Mouse (Mus musculus): ENCODE data around the gene Zscan21. TPM values are rescaled to one million over a fixed set of nuclear protein-coding genes. Genes with fewer than 3 reads are reported as not detected.

Gene Zscan21
- 63.0 and 64.9 TPM in 2 replicates for polyA plus RNA-seq (2014; fragmentation: Nextera tagmentation; extraction: Ambion mirVana)

DNA sequence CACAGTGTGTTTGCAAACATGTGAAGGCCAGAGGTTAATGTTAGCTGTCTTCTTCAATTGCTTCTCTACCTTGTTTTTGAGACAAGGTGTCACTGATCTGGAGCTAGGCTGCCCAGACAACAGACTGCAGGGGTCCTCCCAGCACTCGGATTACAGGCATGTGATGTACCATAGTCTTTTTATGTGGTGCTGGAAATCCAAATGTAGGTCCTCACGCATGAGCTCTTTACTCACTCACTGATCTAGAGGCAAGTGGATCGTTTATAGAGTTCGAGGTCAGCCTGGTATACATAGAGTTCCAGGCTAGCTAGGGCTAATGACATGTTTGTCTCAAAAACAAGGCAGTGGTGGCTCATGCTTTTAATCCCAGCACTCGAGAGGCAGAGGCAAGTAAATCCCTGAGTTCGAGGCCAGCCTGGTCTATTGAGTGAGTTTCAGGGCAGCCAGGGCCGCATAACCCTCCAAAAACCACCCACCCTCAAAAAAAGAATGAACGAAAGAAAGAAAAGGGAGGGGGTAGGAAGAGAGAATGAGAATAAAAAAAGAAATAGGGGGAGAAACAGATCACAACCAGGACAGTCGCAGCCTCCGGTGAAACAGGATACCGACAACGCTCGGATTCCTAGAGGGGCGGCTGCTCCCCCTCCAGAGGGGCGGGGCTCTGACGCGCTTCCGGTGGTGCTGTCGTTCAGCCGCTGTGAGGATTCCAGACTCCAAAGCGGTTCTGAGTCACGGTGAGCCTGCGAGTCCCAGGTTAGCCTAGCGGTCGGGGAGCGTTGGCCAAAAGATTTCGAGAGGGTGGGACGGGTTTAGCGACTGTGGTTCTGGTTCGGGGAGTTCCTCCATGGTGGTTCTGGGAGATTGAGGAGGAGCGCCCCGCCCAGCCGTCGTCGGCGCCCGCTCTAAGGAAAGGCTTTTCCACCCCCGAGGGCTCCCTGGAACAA lies at the start of gene Zscan21:
TSS of gene Zscan21 (plus strand) at position 649 of the 944 bp plus-strand sequence.
- Histone ChIP-seq H3K4me2 (peak within 1 kb of the TSS; percentile 67), H3K36me3 (ENCODE audit: insufficient read depth) (peaks cover 16% of the 10 kb centered on the region), H3K4me1 (ENCODE audit: insufficient read depth) (peaks cover 4% of the 10 kb centered on the region; the same call in 1 of the 2 replicates), H3K27ac (ENCODE audit: low read depth) (peak within 1 kb of the TSS; percentile 96), H3K9me3 (ENCODE audit: low read depth, low read length) (no peaks in the 10 kb centered on the region), H3K27me3 (ENCODE audit: insufficient read depth, low read length) (no peaks in the 10 kb centered on the region), H3K4me3 (ENCODE audit: low read depth, low read length) (peak within 1 kb of the TSS; percentile 75), H3K9ac (peak within 1 kb of the TSS; percentile 79)
- TF ChIP-seq CTCF (IDR thresholded peaks at IDR 0.05; ENCODE audit: low read depth), result no peak
- WGBS, result 6% methylated on average over 38 of the region's 38 CpGs
- DNase-seq, result peak; percentile 97
- peak; percentile 98 for ATAC-seq (ENCODE audit: insufficient read depth)

DNA sequence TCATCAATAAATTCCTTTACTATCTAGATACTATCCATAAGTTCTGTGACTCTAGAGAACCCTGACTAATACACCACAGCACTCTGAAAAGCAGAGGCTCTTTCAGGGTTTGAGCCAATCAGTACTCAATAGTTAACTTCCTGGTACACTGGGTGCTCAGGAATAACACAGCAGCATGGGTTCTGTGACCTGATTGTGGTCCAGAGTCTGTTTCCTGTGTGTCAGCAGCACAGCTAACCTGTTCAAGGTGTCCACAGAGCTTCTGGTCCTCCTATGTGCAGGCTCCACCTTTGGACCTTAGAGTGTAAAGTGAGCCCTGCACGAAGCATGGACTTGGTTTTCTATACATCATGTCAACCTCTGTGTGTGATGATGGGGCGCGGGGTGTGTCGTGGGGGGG lies 42.9 kb upstream of the Zscan21 start:
- no peak for ATAC-seq (ENCODE audit: insufficient read depth)
- H3K27me3 ChIP-seq (ENCODE audit: insufficient read depth, low read length), result no peaks in the 10 kb centered on the region
- H3K27ac ChIP-seq (ENCODE audit: low read depth), result no peak overlapping the region
- TF ChIP-seq CTCF (IDR thresholded peaks at IDR 0.05; ENCODE audit: low read depth), result no peak
- H3K9me3 ChIP-seq (ENCODE audit: low read depth, low read length), result no peaks in the 10 kb centered on the region
- H3K4me1 ChIP-seq (ENCODE audit: insufficient read depth), result no peaks in the 10 kb centered on the region
- 78% methylated on average over 4 of the region's 4 CpGs for WGBS
- no peak overlapping the region for H3K9ac ChIP-seq
- H3K4me3 ChIP-seq (ENCODE audit: low read depth, low read length), result no peak overlapping the region
- no peak overlapping the region for H3K4me2 ChIP-seq
- DNase-seq, result no peak
- no peaks in the 10 kb centered on the region for H3K36me3 ChIP-seq (ENCODE audit: insufficient read depth)

DNA sequence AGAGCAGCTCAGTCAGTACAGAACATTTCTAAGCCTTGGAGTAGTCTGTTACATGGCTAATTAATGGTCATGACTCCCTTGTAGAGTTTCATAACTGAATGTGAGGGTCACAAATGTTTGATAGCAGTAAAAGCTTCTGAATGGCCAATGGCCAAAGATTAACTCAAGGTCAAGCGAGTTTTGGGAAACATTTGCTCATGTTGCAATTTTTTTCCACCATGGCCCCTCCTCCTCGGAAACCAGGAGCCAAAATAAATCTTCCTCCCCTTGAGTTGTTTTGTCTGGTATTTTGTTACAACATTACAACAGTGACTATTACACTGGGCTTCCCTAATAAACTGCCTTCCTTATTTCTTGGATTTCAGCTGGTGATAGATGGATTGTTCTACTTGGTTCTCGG lies 41.0 kb upstream of the Zscan21 start:
- Histone ChIP-seq H3K27me3 (ENCODE audit: insufficient read depth, low read length) (no peaks in the 10 kb centered on the region), H3K27ac (ENCODE audit: low read depth) (no peak overlapping the region), H3K4me2 (no peak overlapping the region), H3K4me1 (ENCODE audit: insufficient read depth) (no peaks in the 10 kb centered on the region), H3K9me3 (ENCODE audit: low read depth, low read length) (no peaks in the 10 kb centered on the region), H3K9ac (no peak overlapping the region), H3K36me3 (ENCODE audit: insufficient read depth) (no peaks in the 10 kb centered on the region), H3K4me3 (ENCODE audit: low read depth, low read length) (no peak overlapping the region)
- WGBS, result 70% methylated on average over 3 of the region's 3 CpGs
- TF ChIP-seq CTCF (IDR thresholded peaks at IDR 0.05; ENCODE audit: low read depth), result no peak
- ATAC-seq (ENCODE audit: insufficient read depth) (no peak), DNase-seq (no peak)

DNA sequence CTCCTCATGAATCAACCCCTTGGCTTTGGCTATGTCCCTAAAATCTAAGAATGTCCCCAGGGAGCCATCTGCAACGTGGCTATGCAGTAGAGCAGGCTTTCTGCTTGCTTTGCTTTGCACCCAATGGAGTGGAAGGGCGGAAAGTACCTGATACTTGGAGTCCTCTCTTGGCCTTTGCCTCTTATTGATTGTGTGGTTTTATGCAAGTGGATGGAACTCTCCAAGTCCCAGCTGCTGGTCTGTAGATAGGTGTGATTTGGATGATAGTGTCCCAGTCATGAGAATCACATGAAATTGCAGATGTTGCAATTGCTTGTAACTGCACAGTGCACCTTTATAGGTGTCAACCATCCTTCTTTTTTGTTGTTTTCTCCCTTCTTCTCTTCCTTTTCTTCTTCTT lies 40.6 kb upstream of the Zscan21 start:
- Histone ChIP-seq H3K4me3 (ENCODE audit: low read depth, low read length) (no peak overlapping the region), H3K36me3 (ENCODE audit: insufficient read depth) (no peaks in the 10 kb centered on the region), H3K9ac (no peak overlapping the region), H3K27me3 (ENCODE audit: insufficient read depth, low read length) (no peaks in the 10 kb centered on the region), H3K4me1 (ENCODE audit: insufficient read depth) (no peaks in the 10 kb centered on the region), H3K27ac (ENCODE audit: low read depth) (no peak overlapping the region), H3K9me3 (ENCODE audit: low read depth, low read length) (no peaks in the 10 kb centered on the region), H3K4me2 (no peak overlapping the region)
- ATAC-seq (ENCODE audit: insufficient read depth) (no peak), DNase-seq (no peak)
- no peak for TF ChIP-seq CTCF (IDR thresholded peaks at IDR 0.05; ENCODE audit: low read depth)
- 60% methylated on average over 2 of the region's 2 CpGs for WGBS

DNA sequence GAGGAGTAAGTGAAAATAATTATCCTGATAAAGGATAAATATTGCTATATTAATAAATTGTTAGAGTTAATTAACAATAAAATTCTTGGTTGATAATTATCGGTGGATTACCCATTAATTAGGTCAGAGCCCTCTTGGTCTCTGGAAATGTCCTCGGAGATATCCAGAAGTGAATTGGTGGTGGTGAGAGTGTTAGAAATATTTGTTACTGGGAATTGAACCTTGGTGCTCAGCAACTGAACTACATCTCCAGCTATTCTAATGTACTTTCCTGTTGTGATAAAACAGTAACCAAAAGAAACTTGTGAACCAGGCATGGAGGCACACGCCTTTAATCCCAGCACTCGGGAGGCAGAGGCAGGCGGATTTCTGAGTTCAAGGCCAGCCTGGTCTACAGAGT lies 36.2 kb upstream of the Zscan21 start:
- whole genome bisulfite sequencing, result 85% methylated on average over 5 of the region's 5 CpGs
- no peak for TF ChIP-seq CTCF (IDR thresholded peaks at IDR 0.05; ENCODE audit: low read depth)
- Histone ChIP-seq H3K9ac (no peak overlapping the region), H3K36me3 (ENCODE audit: insufficient read depth) (no peaks in the 10 kb centered on the region), H3K4me1 (ENCODE audit: insufficient read depth) (no peaks in the 10 kb centered on the region), H3K27me3 (ENCODE audit: insufficient read depth, low read length) (no peaks in the 10 kb centered on the region), H3K9me3 (ENCODE audit: low read depth, low read length) (no peaks in the 10 kb centered on the region), H3K4me3 (ENCODE audit: low read depth, low read length) (no peak overlapping the region), H3K4me2 (no peak overlapping the region), H3K27ac (ENCODE audit: low read depth) (no peak overlapping the region)
- no peak for ATAC-seq (ENCODE audit: insufficient read depth)
- no peak for DNase-seq

DNA sequence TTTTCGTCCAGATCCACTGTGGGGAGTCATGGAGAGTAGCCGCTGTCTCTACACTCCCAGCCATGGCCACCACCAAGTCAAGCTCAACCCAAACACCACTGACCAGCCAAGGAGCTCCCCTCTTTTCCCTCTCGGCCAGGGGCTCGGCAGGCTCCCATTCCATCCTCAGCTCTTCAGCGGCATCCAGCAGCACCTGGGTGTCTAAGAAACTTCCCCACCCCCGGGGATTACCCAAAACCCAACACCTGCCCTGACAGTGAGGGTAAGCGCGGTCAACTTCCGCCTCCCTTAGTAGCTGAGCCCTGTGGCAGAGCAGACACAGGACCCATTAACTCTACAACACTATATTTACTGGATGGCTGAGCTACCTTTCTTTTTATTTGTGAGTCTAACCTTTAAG lies 35.3 kb upstream of the Zscan21 start:
- TF ChIP-seq CTCF (IDR thresholded peaks at IDR 0.05; ENCODE audit: low read depth), result no peak
- no peak overlapping the region for H3K9ac ChIP-seq
- 83% methylated on average over 9 of the region's 9 CpGs for WGBS
- no peak overlapping the region for H3K27ac ChIP-seq (ENCODE audit: low read depth)
- H3K4me3 ChIP-seq (ENCODE audit: low read depth, low read length), result no peak overlapping the region
- no peak overlapping the region for H3K4me2 ChIP-seq
- DNase-seq, result no peak
- no peaks in the 10 kb centered on the region for H3K27me3 ChIP-seq (ENCODE audit: insufficient read depth, low read length)
- H3K36me3 ChIP-seq (ENCODE audit: insufficient read depth), result no peaks in the 10 kb centered on the region
- no peaks in the 10 kb centered on the region for H3K9me3 ChIP-seq (ENCODE audit: low read depth, low read length)
- 0 out of 2 replicates have a peak, but pooled peaks cover 3% of the 10 kb centered on the region for H3K4me1 ChIP-seq (ENCODE audit: insufficient read depth)
- no peak for ATAC-seq (ENCODE audit: insufficient read depth)

DNA sequence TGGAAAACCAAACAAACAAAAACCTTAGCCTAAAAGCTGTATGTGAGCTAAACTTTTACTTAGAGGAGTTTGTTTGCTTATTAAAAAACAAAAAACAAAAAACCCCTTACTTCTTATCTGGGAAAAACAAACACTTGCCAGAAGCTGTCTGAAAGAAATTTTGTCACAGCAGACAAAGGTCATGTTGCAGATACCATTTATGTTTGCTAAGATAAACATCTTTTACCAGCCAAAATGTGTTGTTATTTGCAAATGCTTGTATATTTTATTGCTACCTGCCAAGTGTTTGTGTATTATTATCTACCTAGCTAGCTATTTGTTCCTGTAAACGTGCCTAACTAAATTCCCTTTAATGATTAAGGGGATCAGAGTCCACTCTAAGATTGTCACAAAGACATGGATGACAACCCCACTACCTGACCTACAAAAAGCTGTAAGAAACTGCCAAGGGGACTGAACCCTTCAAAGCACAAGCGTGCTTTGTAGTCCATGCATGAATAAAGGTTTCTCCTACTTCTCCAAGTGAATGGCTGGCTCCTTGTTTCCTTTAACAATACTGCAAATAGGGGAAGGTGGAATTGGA lies 33.3 kb upstream of the Zscan21 start:
- no peak overlapping the region for H3K9ac ChIP-seq
- H3K27me3 ChIP-seq (ENCODE audit: insufficient read depth, low read length), result no peaks in the 10 kb centered on the region
- H3K4me3 ChIP-seq (ENCODE audit: low read depth, low read length), result no peak overlapping the region
- 0 out of 2 replicates have a peak, but pooled peaks cover 3% of the 10 kb centered on the region for H3K4me1 ChIP-seq (ENCODE audit: insufficient read depth)
- WGBS, result 54% methylated on average over 2 of the region's 2 CpGs
- H3K27ac ChIP-seq (ENCODE audit: low read depth), result no peak overlapping the region
- DNase-seq (no peak), ATAC-seq (ENCODE audit: insufficient read depth) (no peak)
- no peak overlapping the region for H3K4me2 ChIP-seq
- H3K9me3 ChIP-seq (ENCODE audit: low read depth, low read length), result no peaks in the 10 kb centered on the region
- peaks cover 12% of the 10 kb centered on the region for H3K36me3 ChIP-seq (ENCODE audit: insufficient read depth)
- TF ChIP-seq CTCF (IDR thresholded peaks at IDR 0.05; ENCODE audit: low read depth), result no peak

All from lung, embryonic 14.5 days (tissue).